Mouse (Mus musculus) erythroblast, adult 5-6 weeks (primary cell): ENCODE measurements around the gene Lgi4. TPM values are rescaled to one million over a fixed set of nuclear protein-coding genes. Genes with fewer than 3 reads are reported as not detected.

Experiments used
- ATAC-seq: replicated peaks from 2 replicates; pipeline ENCODE4 v1.8.0; 2016; ENCODE audit warnings: moderate number of reproducible peaks, mild to moderate bottlenecking, moderate TSS enrichment, inconsistent platforms; ENCODE audit not compliant: poor library complexity, low FRiP score, severe bottlenecking
- total RNA-seq, 2 experiments: library from RNA; stranded (forward) in 1 of 2; stranded (reverse) in 1 of 2; fragments of 150-400 nt in 1 of 2; fragments of 200-764, 138-1000 nt in 1 of 2; gene quantifications; 2 replicates each; pipeline versions ENCODE4 v1.2.3 to v1.2.4; 2015 to 2017; ENCODE audit warnings: low replicate concordance in 2 of 2

Lgi4 gene
- not detected in 2 replicates for total RNA-seq (2015; ENCODE audit: low replicate concordance)
- total RNA-seq (2017; ENCODE audit: low replicate concordance) = not detected in 2 replicates

DNA sequence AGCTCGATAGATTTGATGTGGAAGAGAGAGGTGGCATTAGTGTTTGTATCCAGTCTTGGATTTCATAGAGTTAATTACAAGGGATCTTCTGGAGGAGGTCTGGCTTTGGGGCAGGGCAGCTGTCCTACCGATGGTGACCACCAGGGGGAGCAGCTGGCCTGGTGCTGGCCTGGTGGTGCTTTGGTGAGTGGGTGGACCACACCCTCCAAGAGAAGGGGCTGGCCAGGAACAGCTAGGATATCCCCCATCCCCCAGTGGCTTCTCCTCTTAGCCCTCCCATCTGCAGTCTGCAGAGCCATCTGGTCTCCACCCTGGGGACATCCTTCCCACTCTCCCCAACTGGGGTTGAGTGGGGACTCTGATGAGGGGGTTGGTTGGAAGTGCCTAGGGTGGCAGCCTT is at the start of gene Lgi4:
Lgi4 (plus strand) TSS at position 235 of the 400 bp plus-strand sequence.
- peak; percentile 72 for ATAC-seq

DNA sequence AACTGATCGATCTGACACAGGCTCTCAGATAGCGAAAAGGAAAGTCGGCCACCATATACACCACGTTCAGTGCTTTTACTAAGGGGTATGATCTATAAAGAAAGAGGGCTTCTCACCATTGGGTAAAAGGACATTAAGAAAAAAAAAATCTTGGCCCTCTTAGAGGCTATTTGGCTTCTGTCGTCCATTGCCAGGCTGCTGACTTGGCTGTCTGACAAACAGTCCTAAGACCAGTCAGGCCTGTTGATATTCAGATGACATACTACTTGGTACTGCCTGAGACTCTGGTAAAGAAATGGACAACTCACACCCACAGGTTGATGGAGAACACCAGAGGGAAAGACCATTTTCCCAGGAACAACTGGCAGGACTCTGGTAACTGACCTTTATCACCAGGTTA is 46.2 kb upstream of the Lgi4 start:
- no peak for ATAC-seq

DNA sequence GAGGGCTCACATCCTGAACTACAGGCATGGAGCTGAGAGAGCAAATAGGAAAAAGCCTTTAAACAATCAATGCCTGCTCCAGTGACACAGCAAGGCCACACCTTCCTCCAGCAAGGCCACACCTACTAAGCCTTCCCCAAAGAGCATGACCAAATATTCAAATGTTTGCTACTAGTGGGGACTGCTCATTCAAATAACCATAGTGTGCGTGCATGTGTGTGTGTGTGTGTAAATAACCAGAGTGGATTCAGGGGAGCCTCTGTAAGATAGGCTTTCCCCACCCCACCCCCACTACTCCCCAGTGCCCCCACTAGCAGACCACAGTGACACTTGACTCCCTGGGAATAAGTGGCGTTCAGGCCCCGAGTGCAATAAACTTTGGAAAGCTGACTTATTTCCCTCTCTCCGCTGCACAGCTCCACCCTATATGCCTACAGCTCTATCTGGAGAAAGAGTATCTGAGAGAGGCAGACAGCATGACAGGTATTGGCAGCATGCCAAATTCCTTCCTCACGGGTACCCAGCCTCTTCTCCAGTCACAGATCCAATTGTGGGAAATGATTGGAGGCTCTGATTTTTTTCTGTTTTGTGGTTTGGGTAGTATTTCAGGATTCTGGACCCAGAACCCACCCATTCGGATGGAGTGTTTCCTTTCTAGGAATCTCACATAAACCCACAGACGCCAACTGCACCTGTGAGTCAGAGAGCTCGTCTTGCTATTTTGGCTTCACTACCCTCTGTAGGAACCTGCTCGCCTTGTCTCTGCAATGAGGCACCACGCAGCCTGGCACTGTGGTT is 41.8 kb upstream of the Lgi4 start:
- no peak for ATAC-seq

DNA sequence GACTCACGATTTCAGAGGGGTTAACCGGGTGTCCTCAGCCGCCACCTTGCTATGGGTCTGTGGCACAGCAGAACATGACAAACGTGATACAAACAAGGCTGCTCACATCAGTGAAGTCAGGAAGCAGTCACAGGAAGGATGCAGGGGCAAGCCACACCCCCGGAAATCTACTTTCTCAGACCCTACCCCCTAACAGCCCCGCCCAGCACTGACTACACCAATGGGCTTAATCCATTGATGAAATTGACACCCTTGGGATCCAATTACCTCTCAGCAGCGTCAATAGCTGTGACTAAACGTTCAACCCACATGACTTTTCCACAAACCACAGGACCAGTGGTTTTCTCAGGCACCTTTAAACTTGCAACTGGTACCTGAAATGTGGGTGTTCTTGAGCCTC is 30.5 kb upstream of the Lgi4 start:
- no peak for ATAC-seq

DNA sequence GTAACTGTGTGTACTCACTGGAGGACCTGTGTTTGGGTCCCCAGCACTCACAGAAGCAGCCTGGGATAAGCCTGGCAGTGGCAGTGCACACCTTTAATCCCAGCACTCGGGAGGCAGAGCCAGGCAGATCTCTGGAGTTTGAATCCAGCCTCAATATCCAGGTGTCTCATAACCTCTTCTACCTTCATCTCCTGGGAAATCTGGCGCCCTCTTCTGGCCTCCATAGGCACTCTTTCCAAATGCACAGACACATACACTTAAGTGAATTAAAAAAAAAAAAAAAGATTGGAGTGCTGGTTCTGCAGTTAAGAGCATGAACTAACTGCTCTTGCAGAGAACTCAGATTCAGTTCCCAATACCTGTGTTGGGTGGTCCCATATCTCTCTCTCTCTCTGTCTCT is 28.4 kb upstream of the Lgi4 start:
- no peak for ATAC-seq

DNA sequence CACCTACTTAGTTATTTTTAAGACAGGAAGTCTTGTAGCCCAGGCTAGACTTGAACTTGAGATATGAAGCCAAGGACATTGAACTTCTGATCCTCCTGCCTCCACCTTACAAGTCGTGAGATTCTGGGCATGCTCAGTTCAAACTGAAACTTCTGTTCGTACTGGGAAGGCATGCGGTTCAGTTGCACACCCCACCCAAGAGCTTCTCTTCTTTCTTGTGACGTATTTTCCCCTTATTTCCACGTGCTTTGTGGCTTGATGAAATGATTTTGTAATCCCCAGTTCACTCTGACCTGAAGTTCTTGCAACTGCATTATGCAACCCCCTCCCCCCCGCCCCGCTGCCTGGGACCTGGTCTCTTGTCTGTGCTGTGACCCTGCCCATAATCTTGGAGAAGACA is 27.4 kb upstream of the Lgi4 start:
- no peak for ATAC-seq

DNA sequence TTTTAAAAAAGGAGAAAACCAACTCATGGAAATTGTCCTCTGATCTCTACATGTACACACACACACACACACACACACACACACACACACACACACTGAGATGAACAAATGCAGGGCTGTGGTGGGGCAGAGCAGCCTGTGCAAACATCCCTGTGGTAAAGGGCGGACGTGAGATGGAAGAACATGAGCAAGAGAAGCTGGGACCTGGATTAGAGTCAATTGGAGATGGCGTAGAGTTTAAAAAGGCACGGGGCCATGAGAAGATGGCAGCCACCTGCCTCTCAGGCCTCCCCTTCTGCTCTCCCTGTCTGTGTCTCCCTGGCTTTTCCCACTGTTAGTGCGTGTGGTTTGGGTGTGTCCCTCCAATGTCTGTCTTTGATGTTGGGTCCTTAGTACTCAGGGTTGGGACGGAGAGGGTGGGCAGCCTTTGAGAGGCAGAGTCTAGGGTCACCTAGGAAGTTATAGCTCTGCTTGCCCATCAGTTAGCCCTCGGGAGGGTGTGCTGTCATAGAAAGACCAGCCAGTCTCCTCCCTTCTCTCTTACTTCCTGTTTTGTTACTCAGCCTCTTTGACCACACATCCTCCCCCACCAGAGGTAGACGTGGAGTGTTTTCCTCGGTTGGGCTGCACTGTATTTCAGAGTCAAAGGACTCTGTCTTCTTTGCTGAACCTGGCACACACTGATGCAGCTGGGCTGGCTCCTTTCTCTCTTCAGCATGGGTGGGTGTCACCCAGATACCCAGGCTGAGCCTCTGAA is 25.6 kb upstream of the Lgi4 start:
- no peak for ATAC-seq

DNA sequence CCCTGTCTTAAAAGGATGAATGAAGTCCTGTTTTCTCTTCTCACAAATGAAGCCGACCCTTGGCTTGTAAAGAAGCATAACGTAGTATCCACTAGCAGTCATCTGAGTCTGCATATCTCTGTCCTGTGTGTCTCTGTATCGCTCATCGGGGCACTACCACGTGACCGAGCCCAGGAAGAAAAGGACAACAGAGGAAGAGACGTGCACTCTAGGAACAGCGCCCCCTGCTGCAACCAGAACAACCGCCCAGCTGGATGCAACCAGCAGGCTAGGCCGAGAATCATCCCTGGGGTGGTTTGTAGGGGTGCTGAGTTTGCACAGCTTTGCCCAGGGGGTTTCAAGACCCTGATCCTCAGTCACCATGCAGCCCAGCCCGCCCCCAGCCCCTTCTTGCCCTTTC is 24.4 kb upstream of the Lgi4 start:
- no peak for ATAC-seq

DNA sequence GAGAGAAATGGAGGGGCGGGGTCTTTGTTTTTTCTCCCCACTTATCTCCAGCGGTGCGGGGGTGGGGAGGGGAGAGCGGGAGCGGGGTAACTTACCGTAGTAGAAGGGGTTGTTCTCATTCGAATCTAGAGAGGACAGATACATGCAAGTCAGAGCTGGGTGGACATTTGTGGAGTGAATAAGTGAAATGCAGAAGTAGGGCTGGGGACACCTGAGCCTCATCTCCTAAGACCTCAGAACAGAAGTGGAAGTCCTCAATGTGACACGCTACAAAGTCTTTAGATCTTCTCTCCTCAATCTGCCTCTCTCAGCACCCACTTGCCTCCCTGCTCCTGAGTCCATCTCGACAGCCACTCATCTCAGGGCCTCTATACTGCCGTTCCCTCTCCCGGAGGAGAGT is 23.9 kb upstream of the Lgi4 start:
- no peak for ATAC-seq

DNA sequence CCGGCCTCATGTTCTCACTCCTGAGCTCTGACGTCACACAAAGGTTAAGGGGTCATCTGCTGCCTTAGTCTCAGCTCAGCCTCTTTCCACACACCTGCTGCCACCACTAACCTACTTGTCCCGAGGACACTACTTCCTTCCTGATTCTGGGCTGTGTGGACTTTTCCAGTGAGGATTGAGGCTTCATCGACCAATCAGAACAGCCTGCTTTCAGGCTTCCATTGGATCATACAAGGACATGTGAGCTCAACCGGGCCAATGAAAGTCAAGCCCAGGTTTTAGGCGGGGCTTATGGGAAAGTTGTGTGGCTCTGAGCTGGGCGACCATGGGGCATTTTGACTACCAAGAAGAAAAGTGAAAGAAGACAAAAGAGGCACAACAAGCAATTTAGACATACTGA is 22.2 kb upstream of the Lgi4 start:
- ATAC-seq = no peak

DNA sequence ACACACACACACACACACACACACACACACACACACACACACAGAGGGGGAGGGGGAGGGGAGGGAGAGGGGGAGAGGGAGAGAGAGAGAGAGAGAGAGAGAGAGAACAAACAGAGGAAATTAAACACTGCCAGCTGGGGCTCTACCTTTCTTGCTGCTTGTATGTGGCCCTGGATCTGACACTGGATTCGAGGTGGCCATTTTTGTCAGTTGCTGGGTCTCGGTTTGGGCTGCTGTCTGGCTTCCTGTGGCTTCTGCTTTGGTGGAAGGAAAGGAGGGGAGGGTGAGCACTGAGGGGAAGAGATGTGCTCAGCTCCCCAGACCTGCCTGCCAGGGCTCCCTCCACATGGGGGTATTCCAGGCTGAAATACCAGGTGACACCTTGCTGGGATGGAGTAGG is 21.5 kb upstream of the Lgi4 start:
- no peak for ATAC-seq

DNA sequence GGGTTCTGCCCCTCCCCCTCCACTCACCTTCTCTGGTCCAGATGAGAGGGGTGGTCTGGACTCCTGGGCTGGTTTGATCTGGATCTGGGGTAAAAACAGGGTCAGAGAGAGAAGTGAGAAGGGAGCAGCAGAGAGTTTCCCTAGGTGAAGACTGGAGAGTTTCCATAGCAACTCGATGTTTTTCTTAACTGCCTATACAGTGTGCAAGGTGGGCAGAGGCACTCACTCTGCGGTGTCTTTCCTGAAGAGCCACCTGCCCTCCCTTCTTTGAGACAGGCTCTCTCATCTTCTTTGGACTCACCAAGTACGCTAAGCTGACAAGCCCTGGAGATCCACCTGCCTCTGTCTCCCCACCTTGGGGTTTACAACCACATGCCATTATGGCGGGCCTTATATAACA is 20.1 kb upstream of the Lgi4 start:
- no peak for ATAC-seq

DNA sequence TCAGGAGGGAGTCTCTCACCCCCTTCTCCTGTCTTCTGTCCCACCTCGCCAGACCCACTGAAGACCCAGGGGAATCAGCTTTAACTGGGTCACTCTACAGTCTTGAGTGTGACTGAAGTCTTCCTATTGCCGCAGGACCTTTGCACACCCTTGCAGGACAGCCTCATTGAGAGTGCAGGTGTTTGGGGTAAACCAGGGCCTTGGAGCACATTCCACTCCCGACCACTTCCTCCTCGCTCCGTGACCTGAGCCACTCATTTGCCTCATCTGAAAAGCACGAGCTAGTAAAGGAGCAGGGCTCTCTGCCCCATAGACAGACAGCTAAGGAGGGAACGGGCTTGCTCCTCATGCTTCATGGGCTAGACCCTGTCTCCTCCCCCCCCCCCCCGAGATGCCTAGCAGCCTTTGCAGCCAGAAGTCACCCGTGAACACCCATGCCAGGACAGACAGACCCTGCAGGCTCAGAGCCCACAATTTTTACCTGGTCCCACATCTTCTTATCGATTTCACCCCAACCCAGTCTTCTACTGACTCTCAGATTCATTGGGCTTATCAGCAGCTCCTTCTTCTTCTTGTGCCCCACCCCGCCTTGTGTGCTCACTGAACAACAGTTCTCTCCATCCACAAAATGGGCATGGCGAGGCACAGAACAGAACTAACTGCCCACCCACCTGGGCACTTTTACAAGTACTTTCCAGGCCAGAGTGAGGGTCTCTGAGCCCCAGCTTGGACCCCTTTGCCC is 18.7 kb upstream of the Lgi4 start:
- ATAC-seq = no peak

DNA sequence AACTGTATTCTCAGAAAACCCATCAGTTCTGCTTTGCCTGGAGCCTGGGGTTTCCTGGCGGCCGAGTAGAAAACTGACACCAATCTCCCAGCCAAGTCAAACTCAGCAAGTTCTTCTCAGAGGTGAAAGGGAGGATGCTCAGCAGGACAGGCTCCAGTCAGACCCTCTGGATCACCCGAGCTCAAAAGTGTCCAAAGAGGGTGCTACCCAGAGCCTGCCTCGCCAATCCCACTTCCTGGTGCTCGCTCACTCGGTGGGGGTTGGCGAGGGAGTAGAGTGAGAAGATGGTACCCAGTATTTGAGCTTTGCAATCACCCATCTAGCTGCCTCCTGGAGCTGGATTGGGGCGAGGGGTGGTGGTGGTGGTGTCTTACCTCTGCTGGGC is 18.1 kb upstream of the Lgi4 start:
- no peak for ATAC-seq

DNA sequence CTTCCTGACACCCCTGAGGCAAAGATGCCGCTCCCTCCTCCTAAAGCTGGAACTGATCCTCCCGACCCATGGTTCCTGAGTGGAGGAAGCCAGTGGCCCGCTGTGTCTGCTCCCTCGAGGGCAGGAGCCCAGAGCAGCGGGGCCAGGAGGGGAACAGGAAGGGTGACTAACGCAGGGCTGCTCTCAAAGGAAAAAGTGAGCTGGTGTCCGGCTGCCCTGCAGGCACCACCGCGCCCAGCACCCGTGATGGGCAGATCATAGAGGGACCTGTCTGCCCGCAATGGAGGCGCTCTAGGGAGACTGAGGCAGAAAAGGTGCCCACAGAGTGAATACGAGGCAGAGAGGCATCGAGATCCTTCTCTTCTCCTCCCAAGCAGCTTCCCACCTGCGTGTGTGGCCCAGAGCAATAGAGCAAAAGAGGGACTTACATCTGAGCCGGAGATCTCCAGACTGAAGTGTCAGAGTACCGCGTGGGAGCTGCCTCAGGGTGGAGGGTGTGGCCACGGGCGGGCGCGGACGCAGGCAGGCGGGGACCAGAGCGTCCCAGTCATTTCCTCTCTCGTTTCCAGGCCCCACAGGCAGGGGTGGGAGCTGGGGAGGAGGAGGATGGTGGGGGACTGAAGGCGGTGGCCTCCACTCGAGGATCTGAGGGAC is 17.4 kb upstream of the Lgi4 start:
- no peak for ATAC-seq

DNA sequence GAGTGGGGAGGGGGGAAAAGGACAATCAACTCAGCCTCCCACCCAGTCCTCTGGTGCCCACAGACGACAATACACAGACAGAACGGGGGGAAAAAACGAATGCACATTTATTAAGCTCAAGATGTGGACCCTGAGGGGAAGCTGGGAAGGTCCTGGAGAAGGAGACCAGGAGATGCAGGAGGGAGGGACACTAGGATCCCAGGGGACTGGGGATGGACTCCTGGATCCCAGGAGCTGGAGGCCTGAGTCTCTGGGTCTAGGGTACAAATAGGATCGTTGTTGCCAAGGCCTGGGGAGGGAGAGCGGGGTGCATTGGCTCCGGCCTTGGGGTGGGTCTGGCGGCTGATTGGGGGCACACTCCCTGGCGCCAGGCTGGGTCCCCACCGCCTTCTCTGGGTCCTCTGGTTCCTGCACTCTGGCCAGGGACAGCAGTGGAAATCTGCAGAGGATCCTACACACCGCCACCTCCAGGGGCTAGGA is 16.7 kb upstream of the Lgi4 start, which contains the start of gene Fxyd5:
Fxyd5 (minus strand) TSS at position 51 of the 480 bp plus-strand sequence.
- no peak for ATAC-seq

DNA sequence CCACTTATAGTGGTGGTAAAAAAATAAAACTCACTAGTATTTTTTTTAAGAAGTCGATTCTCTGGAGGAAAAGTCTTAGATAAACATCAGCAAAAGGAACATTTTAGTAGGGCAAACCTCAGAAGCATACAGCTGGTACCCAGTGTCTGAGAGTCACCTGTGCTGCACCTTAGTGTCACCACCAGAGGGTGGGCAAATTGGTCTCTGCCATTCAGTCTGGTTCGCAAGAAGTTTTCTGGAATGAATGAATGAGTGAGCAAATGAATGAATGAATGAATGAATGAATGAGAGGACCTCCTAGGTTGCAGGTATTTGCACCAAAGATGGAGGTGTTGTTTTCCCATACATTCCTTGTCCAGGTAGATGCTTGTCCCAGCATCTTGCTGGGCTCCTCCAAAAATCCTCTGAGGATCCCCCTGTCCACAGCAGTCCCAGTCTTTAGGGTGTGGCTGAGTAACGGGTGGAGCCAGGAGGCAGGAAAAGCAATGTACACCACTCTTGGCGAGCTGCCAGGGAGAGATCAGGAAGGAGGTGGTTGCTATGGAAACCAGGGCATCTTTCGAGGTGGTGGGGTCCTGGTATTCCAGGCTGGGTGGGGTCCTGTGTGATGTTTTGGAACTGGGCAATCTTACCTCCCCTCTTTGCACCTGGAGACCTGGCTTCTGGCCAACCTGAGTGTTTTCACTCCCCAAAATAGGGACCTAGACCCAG is 9.9 kb upstream of the Lgi4 start:
- no peak for ATAC-seq

DNA sequence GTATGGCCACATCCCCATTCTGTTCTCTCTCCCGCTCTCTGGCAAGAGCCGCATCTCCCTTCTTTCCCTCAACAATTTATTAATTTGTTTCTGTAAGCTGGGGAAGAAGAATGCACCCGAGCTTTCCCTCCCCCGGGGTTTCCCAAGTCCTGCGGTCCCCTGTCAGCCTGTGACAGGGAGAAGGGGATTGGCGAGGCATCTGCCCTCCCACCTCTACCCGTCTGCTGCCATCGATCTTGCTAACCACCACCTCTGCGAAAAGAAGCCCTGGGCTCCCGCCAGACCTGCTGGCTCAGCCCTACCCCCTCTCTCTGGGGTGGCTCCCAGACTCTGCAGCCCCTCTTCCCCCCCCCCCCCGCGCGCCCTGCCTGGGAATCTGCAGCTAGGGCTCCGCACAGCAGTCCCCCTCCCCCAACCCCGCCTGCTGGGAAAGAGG is 9.3 kb upstream of the Lgi4 start:
- ATAC-seq = no peak

DNA sequence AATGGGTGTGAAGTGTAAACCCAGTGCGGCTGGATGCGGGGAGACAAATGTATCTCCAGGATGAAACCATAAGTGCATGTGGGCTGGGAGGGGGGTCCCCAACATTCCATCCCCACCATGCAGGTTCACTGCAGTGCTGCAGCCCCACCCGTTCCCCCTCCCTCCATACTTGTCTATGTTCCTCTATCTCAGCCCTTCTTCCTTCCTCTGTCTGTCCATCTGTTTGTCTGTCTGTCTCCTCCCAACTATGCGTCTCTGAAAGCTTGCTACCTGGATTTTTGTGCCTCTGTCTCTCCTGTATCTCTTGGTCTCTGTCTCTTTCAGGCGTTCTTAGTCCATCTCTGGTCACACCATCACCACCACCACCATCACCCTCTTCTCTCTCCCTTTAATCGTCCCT is 8.7 kb upstream of the Lgi4 start:
- ATAC-seq = no peak
